Mouse (Mus musculus): ENCODE measurements at regions not wholly inside any gene's neighbourhood (a gene's known extent, or its start where the extent isn't known, plus 50 kb on each side); places are given as distances from the start of the nearest gene placed in this dataset.

DNA sequence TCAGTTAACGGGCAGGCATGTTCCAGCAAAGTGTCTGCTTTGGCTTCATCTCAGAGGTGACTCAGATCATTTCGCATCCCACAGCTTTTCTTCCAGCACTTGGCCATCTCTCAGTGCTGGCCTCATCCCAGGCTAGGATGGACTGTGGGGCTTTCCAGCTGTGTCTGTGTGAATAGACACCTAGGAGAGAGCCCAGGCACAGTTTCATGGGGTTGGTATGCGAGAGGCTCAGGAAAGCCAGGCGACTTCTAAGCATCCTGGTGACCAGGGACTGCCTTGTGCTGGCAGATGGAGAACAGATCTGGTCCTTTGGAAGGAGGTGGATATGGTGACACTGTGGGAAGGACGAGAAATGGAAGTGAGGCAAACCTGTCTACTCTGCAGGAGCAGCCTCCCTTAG is 182.9 kb downstream of the Cd83 start:
- peak; percentile 68 for DNase-seq (ENCODE audit: low read depth, low spot score)

DNA sequence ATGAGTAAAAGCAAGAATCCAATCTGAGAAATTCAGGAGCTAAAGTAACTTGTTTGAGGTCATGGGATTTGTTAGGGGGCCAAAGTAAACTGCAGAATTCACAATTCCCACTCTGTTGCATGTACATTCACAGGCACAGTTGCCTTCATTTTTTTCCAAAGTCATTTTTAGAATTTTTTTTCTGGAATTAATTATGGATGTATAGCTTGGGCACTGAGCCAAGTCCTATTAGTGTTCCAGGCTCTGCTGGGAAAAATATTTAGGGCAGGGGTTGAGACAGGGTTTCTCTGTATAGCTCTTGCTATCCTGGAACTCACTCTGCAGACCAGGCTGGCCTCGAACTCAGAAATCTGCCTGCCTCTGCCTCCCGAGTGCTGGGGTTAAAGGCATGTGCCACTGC is 188.3 kb downstream of the Cd83 start:
- DNase-seq (ENCODE audit: low read depth, low spot score), result no peak

DNA sequence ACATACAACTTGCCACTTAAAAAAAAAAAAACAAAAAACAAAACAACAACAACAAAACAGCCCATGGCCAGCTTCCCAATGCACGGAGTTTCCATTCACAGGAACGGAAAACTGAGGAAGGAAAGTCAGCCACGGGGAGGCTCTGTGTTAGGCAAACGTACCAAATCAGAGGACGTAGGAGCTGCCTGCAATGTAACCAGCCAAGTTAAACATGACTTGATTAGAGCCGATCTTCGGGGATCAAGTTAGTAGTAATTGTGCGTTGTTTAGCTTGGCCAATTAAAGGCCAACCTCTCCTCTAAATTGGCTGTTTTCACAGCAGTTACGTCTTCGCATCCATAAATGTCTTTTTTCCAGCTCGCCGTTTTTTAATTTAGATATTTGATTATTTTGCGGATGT is 190.7 kb downstream of the Cd83 start:
- DNase-seq (ENCODE audit: low read depth, low spot score), result no peak

DNA sequence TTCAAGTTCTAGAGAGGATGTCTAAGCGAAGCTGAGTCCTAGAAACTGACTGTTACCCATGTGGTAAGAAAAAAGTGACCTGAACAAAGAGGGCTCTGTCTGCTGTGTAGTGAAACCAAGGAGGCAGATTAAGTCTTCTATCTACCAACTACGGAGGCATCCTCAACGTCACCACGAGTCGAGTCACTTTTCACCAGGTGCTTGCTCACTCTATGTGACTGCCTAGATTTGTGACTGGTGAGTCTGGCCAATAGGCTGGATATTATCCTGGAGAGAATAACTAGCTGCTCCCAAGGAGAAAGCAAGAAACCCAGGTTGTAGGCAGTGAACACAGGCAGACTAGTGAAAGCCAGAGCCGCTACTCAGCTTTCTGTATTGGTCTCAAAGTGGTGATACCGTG is 191.2 kb downstream of the Cd83 start:
- no peak for DNase-seq (ENCODE audit: low read depth, low spot score)

DNA sequence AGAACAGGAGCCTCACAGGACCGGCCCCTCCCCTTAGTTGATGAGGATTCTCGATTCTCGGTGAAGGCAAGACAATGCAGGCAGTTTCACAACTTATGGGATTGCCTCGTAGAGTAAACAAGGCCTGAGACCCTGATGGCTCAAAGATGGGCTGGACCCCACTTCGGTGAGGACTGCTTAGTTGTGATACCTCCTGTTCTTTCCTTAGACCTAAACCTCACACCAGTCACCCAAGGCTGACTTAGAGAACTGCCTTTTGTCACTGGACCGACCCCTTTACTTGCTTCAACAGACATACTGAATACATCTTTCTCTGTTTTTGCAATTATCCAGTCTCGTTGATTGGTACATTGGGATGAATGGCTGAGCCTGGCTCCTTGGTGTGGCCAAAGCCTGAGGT is 192.1 kb downstream of the Cd83 start:
- DNase-seq (ENCODE audit: low read depth, low spot score), result no peak

DNA sequence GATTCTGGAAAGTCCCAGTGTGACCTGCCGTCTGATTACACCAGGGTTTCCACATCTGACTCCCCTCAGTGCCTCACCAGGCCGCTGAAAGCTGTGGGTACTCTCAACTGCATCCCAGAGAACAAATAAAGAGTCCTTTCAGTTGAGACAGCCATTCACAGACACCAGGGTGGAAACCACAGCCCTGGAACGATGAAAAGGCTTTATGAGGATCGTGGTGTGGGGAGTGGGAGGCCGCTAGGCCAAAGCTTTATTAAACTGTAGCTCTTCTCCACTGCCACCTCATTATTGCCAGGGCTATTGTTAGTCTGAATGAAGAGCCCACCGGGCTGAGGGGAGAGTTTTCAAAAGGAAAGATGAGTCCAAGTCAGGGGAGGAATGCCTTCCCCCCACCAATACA is 202.8 kb downstream of the Cd83 start:
- no peak for DNase-seq (ENCODE audit: low read depth, low spot score)

DNA sequence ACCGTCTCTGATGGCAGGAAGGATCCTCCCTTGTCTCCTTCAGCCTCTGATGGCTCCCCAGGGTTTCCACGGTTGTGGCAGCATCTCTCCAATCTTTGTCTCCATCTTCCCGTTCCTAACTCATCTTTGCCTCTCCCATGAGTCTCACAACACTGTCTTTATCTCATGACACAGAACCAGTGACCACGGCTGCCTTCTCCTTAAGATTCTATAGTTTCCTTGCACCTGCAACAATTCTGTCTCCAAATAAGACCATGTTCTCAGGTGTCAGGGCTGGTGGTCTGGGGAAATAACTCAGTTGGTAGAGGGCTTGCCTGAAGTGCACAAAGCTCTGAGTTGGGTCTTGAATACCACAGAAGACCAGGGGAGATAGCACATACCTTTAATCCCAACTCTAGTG is 203.8 kb downstream of the Cd83 start:
- DNase-seq (ENCODE audit: low read depth, low spot score), result no peak

DNA sequence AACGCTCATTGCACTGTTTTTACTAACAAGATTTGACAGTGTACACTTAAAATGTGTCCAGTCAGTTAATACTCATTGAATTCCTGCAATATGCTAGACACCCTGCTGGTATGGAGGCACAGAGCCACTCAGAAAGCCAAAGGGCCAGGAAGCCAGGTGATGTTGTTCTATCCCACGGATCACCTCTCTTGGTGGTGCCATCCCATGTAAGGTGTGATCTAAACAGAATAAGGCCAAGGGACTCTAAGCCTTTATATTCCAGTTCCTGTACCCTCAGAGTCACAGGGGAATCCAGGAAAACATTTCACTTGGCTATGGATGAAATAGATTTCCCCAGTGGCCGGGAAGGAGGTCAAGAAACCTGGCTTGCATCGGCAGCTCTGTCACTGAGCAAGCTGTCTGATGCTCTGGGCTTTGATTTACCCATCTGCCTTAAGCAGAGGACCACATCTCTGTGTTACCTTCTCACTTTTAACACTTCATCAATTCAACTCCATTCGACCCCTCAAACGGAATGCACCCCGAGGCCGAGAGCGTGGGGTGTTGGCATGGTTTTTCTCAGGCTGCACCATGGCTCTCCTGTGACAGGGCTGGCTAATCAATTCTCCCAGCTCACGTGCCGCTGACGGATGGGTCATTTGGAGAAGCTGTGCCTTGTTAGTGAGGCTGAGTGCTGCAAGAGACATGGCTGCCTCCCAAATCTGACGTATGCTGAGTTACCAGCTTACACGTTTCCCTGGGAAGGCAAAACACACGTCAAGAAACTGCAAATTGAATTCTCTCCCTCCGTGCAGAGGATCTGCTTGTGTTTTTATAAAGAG is 205.9 kb downstream of the Cd83 start:
- no peak for DNase-seq (ENCODE audit: low read depth, low spot score)

DNA sequence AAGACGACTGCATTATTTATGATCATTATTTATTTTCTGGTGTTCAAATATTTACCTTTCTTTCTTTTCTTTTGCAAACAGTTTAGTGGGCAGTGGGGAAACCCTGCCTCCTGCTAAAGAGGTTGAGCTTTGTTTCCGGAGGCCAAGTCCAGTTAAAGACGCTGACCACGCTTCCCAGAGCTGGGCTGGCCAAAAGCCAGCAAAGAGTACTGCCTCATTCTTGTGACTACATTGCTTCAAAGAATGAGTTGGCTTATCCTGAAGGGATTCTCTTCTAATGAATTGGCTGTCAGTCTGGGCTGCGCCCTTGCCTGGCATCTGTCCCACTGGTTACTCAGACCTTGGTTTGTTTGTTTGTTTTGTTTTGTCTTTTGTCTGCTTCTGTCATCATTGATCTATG is 207.2 kb downstream of the Cd83 start:
- DNase-seq (ENCODE audit: low read depth, low spot score), result peak; percentile 51

DNA sequence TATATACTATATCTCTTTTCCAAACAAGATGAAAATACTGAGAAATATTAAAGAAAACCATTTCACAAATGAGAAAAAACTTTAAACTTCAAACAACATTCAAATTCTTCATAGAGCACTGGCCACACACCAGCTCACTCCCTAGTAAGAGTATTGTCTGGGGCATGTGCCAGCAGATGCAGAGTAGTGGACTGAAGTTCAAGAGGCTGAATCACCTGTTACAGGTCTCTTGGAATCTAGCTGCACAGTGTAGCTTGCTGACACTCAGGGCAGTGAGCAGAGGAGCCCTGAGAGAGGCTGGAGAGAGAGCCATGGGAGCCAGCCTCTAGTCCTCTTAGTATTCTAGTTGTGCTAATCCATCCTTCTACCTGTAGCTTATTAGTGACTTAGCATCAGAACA is 208.4 kb downstream of the Cd83 start:
- no peak for DNase-seq (ENCODE audit: low read depth, low spot score)

DNA sequence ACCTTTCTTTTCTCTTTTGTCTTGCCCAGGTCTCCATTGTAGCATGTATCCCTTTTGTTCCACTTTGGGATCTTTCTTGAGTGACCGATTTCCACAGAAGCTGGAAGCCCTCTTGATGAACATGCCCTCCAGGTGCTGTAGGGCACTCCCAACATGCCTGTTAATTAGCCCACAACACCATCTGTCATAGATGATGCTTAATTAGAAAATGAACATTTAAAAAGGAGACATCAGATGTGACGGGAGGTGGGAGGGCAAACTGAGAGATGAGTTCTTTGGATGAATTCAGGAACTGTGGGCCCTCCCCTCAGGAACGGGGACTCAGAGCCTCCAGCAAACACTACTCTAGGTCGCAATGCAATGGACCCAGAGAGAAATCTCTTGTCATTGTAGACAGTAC is 209.8 kb downstream of the Cd83 start:
- DNase-seq (ENCODE audit: low read depth, low spot score), result no peak

DNA sequence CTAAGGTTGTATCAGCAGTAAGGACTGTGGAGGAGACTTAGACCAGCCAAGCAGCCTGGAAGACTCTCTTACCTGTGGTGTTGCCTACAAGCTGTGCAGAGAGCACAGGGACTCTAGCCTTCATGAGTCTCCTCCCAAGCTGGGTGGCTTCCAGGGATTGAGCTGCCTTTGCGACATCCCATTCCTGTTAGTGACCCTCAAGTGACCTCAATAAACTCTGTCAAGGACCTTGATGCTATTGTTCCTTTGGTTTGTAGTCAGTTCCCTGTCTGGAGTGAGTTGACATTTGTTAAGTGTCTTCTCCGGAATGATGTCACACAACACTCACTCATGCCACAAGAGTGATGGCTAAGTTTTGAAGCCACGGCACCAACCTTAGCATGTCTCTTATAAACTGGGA is 211.0 kb downstream of the Cd83 start:
- DNase-seq (ENCODE audit: low read depth, low spot score), result no peak

DNA sequence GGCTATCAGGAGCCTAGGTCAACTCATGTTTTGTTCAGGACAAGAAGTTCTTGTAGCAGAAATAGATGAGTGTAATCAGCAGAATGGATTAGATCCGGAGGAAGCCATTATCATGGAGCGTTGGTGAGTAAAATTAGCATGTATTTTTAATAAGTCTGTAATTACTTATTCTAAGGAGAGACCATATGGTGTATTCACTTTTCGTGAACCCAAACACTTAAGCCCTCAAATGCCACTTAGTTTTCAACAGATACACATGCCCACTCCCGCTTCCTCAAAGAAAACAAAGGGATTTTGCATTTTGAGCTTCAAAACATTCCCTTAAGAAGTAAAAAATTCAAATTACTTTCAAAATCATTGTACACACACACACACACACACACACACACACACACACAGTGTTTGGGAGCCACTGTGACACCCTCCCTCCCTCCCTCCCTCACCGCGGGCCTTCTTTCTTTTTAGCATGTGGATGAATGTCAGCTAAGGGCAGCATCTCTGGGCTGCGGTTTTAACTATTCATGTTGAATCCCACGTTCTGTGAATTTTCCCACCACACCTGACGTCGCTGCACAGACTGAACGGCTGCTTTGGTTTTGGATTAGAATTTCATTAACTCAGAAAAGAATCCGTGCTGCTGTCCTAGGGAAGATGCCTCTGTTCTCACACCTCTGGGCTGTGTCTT is 217.4 kb downstream of the Cd83 start:
- no peak for DNase-seq (ENCODE audit: low read depth, low spot score)

DNA sequence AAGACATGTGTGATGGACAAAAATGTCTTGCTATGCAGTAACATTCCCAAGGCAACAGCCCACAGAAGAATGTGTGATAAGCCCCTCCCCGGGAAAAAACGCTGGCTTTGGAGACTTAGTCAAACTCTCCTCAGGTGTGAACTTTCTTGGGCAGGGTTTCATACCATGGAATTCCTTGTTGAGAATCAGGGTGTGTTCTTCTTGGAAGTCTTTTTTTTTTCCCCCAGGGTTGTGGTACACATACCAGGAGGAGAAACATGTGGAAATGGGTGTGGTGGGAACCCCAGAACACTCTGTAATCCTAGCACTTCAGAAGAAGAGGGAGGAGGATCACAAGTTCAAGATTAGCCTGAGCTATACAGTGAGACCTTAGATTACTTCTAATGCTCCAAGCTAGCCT is 228.3 kb downstream of the Cd83 start:
- DNase-seq (ENCODE audit: low read depth, low spot score), result no peak

DNA sequence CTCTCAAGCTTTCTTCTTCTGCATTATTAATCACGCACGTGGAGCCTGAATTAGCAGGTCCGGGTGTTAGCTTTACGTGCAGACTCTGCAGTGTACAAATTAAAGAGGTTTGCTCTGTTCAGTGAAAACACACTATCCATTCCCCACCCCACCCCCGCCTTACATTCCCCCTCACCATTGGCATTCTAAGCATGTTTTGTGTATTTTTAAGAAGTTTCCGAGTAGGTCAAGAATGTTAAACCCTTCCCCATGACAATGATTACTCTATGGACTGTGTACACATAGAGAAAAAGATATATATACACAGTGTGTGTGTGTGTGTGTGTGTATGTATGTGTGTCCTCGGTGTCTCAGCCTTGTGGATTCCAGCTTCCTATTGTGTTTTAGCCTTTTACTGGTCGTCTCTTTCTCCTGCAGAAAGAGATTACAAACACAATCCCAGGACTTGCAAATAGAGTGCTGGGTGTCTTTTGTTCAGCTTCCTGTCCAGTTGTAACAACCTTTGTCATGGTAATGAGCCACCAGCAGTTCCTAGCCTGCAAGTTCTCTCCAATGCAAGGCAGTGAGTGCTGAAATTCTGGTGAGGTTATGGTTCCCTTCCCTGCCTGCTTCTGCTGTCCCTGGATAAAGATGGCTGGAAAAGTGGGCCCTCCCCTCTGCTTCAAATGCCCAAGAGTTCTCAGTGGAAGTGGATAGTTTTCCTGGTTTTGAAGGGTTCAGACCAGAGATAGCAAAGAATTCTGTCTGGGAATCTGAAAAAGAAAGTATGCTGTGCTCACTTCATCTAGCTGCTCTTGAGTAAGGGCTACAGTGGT is 234.1 kb downstream of the Cd83 start:
- DNase-seq (ENCODE audit: low read depth, low spot score), result no peak

DNA sequence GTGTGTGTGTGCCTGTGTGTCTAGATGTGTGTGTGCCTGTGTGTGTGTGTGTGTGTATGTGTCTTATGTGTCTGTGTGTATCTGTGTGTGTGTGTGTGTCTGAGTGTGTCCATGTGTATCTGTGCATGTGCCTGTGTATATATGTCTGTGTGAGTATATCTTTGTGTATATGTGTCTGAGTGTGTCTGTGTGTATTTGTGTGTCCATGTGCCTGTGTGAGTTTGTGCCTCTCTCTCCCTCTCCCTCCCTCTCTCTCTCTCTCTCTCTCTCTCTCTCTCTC is 234.7 kb downstream of the Cd83 start:
- DNase-seq (ENCODE audit: low read depth, low spot score), result no peak

DNA sequence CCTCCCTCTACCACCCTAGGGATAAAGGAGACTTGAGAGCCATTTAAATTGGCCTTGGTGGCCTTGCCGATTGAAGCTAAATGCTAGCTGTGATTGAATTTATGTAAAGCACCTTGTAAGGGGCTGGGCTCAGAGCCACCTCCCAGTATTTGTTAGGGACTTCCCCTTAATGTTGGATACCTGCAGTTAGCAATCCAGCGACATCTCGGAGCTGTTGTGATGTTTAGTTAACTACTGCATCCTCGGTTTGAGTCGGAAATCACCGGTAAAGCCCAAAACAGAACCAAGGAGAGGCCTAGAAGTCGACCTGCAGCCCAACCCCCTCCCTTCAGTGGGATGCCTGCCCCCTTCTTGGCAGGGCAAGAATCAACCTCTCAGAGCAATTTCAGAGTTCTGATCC is 236.3 kb downstream of the Cd83 start:
- DNase-seq (ENCODE audit: low read depth, low spot score), result no peak

DNA sequence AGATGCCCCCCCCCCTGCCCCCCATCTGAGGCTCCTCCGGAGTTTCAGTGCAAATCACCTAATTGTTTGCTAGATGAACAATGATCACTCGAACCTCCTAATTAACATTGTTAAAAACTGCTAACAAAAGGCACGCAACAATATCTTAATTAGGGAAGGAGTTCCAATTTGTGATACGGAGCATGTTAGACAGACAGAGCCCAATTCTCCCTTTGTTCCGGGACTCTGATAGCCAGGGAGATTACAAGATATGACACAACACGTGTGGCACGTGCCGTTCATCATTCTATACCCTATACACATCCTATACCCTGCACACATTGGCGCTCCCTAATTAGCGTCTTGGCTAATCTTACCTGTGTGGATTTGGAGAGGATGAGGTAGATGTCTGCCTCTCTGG is 237.5 kb downstream of the Cd83 start:
- DNase-seq (ENCODE audit: low read depth, low spot score), result no peak

DNA sequence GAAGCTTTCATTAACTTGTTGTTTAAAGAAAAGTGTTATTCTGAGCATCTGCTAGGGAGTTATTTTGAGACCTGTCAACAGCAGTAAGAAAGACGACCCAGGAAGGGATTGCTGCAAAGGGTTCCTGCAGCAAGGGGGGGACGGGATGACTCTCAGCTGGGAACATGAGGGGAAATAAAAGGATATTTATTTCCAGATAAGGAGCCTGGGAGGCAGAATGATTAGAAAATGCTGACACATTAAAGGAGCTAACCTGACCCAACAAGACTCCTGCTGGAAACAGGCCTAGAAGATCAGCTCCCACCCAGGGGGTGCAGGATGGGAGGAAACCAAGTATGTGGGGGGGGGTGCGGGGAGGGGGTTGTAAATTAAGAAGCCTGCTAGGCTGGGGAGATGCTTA is 240.0 kb downstream of the Cd83 start:
- DNase-seq (ENCODE audit: low read depth, low spot score), result no peak

DNA sequence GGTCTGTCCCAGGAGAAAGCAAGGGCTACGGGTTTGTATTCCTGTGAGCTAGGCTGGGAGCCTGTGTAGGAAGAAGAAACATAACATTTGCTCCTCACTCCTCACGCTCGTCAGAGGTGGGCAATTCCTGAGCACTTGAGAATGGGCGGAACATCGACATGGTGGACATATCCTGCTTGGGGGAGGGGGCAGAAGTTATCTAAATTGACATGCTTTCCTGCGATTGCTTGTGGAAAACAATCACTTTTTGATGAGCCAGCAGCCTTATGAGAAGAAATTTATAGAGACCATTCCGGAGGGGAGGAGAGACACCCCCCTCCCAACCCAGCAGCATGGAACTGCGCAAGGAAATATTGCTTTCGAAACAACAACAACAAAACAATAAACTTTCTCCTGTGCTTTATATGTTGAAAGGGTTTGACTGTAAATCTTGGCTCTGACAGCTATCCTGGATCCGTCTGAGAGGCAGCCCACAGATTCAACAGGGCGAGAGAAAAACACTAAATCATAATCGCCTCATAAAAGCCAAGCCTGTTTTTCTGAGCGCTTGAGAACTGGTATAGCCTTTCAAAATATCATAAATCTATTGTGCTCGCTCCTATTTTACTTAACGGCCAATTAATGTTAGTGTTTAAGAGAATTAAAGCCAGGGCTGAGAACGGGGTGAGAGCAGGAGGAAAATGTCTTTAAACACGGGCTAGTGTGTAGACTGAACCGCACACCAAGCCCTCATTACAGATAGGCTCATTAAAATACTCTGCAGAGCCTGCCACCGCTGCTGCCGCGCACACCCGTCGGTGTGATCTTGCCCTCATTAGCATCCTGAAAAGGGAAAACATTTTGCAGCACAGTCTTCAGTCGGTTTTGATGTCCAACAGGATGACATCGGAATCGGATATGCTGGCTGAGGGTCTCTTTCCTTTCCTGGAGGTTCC is 242.0 kb downstream of the Cd83 start:
- no peak for DNase-seq (ENCODE audit: low read depth, low spot score)

DNA sequence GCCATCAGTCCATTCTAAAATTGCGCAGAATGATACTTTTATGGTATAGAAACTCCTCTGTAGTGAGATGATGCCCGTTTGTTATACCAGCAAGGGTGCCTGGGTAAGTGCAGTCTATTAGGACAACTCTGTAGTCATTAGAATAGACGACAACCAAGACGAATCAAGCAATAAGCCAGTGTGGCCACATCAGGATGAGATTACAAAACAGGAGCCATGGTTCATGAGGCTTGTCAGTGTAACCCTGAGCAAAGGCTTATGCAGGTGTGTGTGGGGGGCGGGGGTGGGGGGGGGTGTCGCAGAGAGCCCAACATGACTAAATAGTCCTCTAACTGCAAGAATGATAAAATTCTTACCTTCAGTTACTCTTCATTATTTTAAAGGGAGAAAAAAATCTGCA is 243.5 kb downstream of the Cd83 start:
- no peak for DNase-seq (ENCODE audit: low read depth, low spot score)

DNA sequence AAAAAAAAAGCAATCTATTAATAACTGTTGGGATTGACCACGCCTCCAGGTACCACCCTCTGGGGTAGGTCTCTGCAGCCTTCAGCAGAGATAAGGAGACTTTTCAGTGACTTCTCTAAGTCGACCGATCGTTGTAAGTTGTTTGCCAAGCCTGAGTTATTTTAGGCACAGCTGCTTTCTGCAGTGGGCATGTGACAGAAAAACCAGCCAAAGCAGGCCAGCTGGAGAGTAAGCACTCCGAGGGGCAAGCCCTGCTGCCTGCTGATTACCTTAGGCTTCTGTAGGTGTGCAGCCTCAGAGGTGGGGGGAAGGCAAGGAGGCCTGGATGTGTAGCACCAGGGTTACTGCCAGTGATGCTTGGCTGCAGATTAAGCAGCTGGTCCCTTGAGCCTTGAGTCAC is 246.0 kb downstream of the Cd83 start:
- DNase-seq (ENCODE audit: low read depth, low spot score), result no peak
